Comparison of ENCODE assay signal across 16 mouse cellular contexts in the genomic region with DNA sequence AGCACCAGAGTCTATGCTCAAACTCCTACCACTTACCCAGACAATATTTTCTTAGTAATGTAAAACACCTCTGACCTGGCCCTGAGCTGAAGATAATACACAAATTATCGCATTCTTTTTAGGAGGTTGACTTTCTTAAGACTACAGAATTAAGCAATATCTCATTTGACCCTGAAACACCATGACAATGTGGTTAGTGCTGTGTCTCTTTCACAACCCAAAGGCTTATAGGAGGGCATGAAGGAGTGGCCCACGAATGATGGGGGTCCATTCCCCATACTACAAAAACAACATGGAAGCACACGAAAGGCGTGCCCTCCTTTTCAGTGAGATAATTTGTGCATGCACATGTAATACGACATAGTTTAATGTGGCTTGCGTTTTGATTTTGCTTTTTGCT.
"Had no signal": no experiment of that assay in that cellular context is flagged by ENCODE, and none has a peak within 500 bp of the region (broad histone marks: within the 10 kb centered on the region; RNA-seq: fewer than 3 reads in every experiment).

No protein-coding gene starts in this region.

- ATAC-seq: liver, embryonic 12.5 days; liver, postnatal 0 days; lung, postnatal 0 days; midbrain, embryonic 13.5 days; midbrain, embryonic 15.5 days; midbrain, embryonic 16.5 days had no signal

- DNase-seq: left cerebral cortex, postnatal 4 days; liver; liver, embryonic 13.5 days; liver, postnatal 0 days; lung, adult 18-20 months; lung, adult 2 months; lung, embryonic 14.5 days; lung, postnatal 10 days; lung, postnatal 14 days; lung, postnatal 4 days; midbrain, embryonic 14.5 days had no signal
